In genomic region chr1:158097500-158097899, GRCm38 (mm10) we compare ENCODE assay signal across 29 mouse cellular contexts.
DNase-seq lines count a peak whose midpoint lies in the region; ATAC-seq and TF ChIP-seq lines count a peak whose summit lies in the region.
"Had no signal": no experiment of that assay in that cellular context is flagged by ENCODE, and none has a peak within 500 bp of the region (broad histone marks: within the 10 kb centered on the region; RNA-seq: fewer than 3 reads in every experiment).

No protein-coding gene starts in this region.

- 76% methylated on average over 4 of the region's 4 CpGs for WGBS in forebrain, postnatal 0 days
- 92% methylated on average over 4 of the region's 4 CpGs for WGBS in forebrain, embryonic 12.5 days

- H3K36me3 ChIP-seq in forebrain, postnatal 0 days (ENCODE audit: insufficient read depth) = no peaks in the 10 kb centered on the region
- H3K36me3 ChIP-seq in forebrain, embryonic 12.5 days (replicated peaks) = no peaks in the 10 kb centered on the region
- H3K36me3 ChIP-seq: heart, embryonic 12.5 days; hindbrain, embryonic 13.5 days; limb, embryonic 12.5 days; liver, embryonic 15.5 days had no signal

- H3K4me3 ChIP-seq in forebrain, postnatal 0 days (ENCODE audit: low read depth, low read length) = no peak overlapping the region
- H3K4me3 ChIP-seq in forebrain, embryonic 12.5 days (replicated peaks) = no peak overlapping the region
- H3K4me3 ChIP-seq: gastrocnemius, adult 2 months; heart, adult 2 months; heart, embryonic 12.5 days; hindbrain, embryonic 13.5 days; left cerebral cortex, adult 2 months; limb, embryonic 12.5 days; liver, embryonic 15.5 days had no signal

- H3K9ac ChIP-seq in forebrain, postnatal 0 days = no peak overlapping the region
- H3K9ac ChIP-seq in forebrain, embryonic 12.5 days = no peak overlapping the region
- H3K9ac ChIP-seq: heart, embryonic 12.5 days; hindbrain, embryonic 13.5 days; limb, embryonic 12.5 days; liver, embryonic 15.5 days; lung, embryonic 14.5 days had no signal

- no peak for TF ChIP-seq CTCF in forebrain, postnatal 0 days (IDR thresholded peaks at IDR 0.05; ENCODE audit: low read depth)

- peak; percentile 50 for DNase-seq in forebrain, postnatal 0 days
- peak; percentile 8 for DNase-seq in right cerebral cortex, postnatal 14 days
- no peak for DNase-seq in right cerebral cortex, postnatal 36 days (ENCODE audit: low spot score in 2 of 2)
- DNase-seq in layer of hippocampus, postnatal 10 days (ENCODE audit: low spot score in 2 of 2) = peak; percentile 9 to 14
- DNase-seq in thymus, postnatal 10 days (ENCODE audit: low spot score in 2 of 2) = no peak
- DNase-seq: adrenal gland, postnatal 25 days; cerebellum, adult 11 months; cerebellum, adult 9-10 months; cerebellum, postnatal 36 days; gastrocnemius, adult 2 months; gastrocnemius, postnatal 36 days; heart, adult 2 months; heart, postnatal 4 days; kidney, adult 8-10 months; kidney, postnatal 10 days; lung, embryonic 14.5 days; lung, postnatal 14 days; midbrain, embryonic 14.5 days; thymus, adult 18-20 months; thymus, postnatal 36 days had no signal

- H3K9me3 ChIP-seq in forebrain, postnatal 0 days (ENCODE audit: low read length) = no peaks in the 10 kb centered on the region
- H3K9me3 ChIP-seq in forebrain, embryonic 12.5 days = no peaks in the 10 kb centered on the region
- H3K9me3 ChIP-seq: heart, embryonic 12.5 days; hindbrain, embryonic 13.5 days; limb, embryonic 12.5 days; liver, embryonic 15.5 days had no signal

- H3K27ac ChIP-seq in forebrain, postnatal 0 days (ENCODE audit: low read depth, low read length) = no peak overlapping the region
- no peak overlapping the region for H3K27ac ChIP-seq in forebrain, embryonic 12.5 days
- H3K27ac ChIP-seq: gastrocnemius, adult 2 months; heart, adult 2 months; hindbrain, embryonic 13.5 days; left cerebral cortex, adult 2 months; limb, embryonic 12.5 days; liver, embryonic 15.5 days; stomach, postnatal 0 days had no signal

- ATAC-seq in forebrain, postnatal 0 days = peak; percentile 74
- ATAC-seq in forebrain, embryonic 12.5 days (ENCODE audit: low FRiP score) = no peak
- no peak for ATAC-seq in CD4-positive, CD25-positive, alpha-beta regulatory T cell, adult 4 months
- ATAC-seq: intestine, embryonic 16.5 days had no signal

- no peak overlapping the region for H3K4me2 ChIP-seq in forebrain, postnatal 0 days (ENCODE audit: low read depth)
- H3K4me2 ChIP-seq in forebrain, embryonic 12.5 days = no peak overlapping the region
- H3K4me2 ChIP-seq: heart, embryonic 12.5 days; hindbrain, embryonic 13.5 days; limb, embryonic 12.5 days; liver, embryonic 15.5 days; lung, embryonic 14.5 days had no signal

- H3K27me3 ChIP-seq in forebrain, postnatal 0 days (ENCODE audit: insufficient read depth, low read length) = no peaks in the 10 kb centered on the region
- no peaks in the 10 kb centered on the region for H3K27me3 ChIP-seq in forebrain, embryonic 12.5 days
- H3K27me3 ChIP-seq: heart, embryonic 12.5 days; hindbrain, embryonic 13.5 days; limb, embryonic 12.5 days; liver, embryonic 15.5 days had no signal

- no peaks in the 10 kb centered on the region for H3K4me1 ChIP-seq in forebrain, postnatal 0 days (ENCODE audit: insufficient read depth)
- no peaks in the 10 kb centered on the region for H3K4me1 ChIP-seq in forebrain, embryonic 12.5 days
- H3K4me1 ChIP-seq: heart, embryonic 12.5 days; hindbrain, embryonic 13.5 days; limb, embryonic 12.5 days; liver, embryonic 15.5 days had no signal

Comparison
In these comparisons a context has a peak if more than half of its experiments do, and no peak if none do; other contexts are left out.
1. DNase-seq: peak in forebrain, postnatal 0 days (single experiment), right cerebral cortex, postnatal 14 days (single experiment) and layer of hippocampus, postnatal 10 days (2 of 2); none in right cerebral cortex, postnatal 36 days (0 of 2) and thymus, postnatal 10 days (0 of 2).